Mouse (Mus musculus) retina, postnatal 1 day (tissue): Measurements from ENCODE around the gene Cdh12.
"Not testable (repeated sequence)": the region's sequence is repeated elsewhere in the genome, so short reads cannot be mapped to it uniquely, and the experiment has no call there.

Experiments used
- DNase-seq: peaks from one replicate; pipeline ENCODE4 v3.0.0-alpha.2; 2012

The Cdh12 gene

DNA sequence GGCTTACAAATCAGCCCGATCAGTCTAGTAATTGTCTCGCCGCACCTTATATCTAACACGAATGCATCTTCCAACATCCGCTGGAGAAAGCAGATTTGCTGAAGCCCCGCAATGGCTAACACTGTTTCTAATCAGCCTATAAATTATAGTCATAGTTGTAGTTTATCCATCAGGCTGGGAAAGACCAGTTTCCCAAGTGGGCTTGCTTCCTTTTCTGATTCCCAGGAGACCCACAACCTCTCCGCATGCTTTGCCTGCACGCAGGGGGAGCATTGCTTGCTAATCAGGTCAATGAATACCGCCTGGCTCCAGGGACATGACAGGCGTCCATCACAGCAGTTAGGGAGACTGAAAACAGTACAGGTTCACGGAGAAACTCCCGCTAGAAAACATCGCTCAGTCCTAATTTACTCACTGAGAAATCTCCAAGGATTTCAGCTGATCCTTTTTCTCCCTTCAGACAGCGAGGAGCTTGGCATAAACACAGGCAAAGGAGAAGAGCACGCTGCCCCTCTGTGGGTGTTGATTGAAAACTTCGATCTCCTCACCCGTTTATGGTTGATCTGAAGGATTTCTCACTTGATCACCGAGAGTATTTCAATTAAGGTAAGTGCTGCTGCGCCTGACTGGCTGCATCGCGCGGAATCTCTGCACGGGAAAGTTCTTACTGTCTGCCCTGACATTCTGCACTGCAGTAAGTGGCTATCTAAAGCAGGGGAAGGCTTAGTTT is 662.0 kb downstream of the Cdh12 start:
- peak; percentile 61 for DNase-seq

- DNase-seq: not testable (repeated sequence)
These were observed 665.7 kb downstream of the Cdh12 start for GRCm38 (mm10) chr15:21114775-21115174.

DNA sequence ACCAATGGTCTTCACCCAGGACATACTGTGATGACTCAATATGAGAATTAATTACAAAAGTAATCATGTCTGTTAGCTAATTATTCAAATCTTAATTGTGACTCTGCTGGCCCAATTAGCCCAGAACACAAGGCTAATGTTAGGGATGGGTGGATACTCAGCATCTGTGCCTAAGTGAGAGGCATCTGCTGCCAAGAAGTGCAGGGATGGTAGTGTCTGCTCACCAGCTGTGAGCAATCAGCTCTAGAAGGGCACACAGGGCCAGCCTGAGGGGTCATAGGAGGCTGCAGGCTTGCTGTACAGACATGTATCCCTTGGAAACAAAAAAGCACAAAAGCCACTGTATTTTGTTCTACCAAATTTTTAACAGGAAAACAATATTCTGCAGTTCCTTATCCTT is 681.6 kb downstream of the Cdh12 start:
- DNase-seq: peak; percentile 64

DNA sequence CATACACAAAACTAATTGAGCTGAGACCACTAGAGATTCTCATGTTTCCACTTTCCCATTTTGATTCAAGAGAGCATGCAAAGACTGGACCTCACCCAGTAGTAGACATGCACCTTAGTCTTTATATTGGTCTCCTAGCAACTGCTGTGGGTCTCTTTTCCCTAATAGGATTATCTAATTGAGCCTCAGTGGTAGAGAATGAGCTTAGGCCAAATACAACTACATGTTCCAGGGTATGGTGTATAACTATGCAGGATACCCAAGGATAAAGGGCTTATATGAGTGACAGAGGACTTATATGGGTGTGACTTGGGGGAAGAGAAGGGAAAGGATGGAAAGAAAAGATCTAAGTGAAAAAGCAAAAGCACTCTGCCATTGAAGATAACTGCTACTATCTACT is 683.9 kb downstream of the Cdh12 start:
- DNase-seq: no peak

GRCm38 (mm10) chr15:21146896-21147295 is 697.8 kb downstream of the Cdh12 start:
- DNase-seq: no peak

DNA sequence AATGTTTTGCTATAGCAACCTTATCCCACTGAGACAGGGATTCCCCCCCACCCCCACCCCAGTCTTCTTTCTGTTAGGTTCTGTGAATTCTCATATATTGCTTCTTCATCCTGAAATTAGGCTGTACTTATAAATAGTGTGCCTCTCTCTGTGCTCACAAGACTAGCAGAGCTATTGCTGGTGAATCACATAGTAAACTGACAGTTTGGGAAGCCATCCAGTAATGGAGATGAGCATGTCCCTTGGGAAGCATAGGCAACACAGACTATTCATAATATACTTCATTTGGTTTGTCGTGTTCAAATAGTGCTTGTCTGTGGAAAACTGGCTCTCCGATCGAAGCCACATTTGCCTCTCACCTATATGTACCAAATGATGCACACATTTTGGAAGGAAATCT is 704.5 kb downstream of the Cdh12 start:
- DNase-seq: no peak

- DNase-seq: no peak
These were observed 730.7 kb downstream of the Cdh12 start for GRCm38 (mm10) chr15:21179727-21180126.

GRCm38 (mm10) chr15:21180191-21180590 is 731.1 kb downstream of the Cdh12 start:
- no peak for DNase-seq

DNA sequence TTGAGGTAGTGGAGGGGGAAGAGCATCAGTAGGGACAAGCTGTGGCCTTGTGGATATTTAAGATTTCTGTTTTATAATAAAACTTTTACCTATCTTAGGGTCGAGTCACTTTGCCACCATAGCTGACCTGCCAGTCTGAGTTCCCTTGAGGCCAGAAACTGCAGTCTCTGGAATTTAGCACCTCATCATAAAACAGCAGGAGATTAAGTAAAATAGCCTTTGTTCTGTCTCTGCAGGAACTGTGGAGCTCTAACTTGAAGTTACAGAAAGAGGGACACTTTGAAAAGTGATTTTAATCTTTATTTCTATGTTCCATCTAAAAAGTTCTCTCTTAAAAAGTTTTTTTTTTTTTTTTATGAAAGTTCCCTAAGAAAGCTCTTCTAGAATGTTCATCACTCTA is 736.7 kb downstream of the Cdh12 start:
- DNase-seq: no peak

DNA sequence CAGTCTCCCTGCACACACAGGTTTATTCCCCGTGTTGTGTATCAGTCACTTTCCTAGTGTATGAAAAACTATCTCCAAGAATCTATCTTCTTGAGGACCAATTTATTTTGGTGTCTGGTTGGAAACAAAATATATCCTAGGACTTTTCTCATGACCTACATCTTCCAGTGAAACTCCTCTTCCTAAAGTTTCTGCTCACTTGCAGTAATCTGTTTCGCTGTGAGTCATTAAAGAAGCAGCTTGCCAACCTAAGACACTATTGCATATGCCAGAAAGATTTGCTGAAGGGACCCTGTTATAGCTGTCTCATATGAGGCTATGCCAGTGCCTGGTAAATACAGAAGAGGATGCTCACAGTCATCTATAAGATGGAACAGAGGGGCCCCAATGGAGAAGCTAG is 761.0 kb downstream of the Cdh12 start:
- not testable (repeated sequence) for DNase-seq

- DNase-seq: no peak
These were observed 773.9 kb downstream of the Cdh12 start for GRCm38 (mm10) chr15:21223006-21223405.

GRCm38 (mm10) chr15:21261318-21261717 is 812.3 kb downstream of the Cdh12 start:
- DNase-seq: no peak

GRCm38 (mm10) chr15:21269856-21270255 is 820.8 kb downstream of the Cdh12 start:
- no peak for DNase-seq

DNA sequence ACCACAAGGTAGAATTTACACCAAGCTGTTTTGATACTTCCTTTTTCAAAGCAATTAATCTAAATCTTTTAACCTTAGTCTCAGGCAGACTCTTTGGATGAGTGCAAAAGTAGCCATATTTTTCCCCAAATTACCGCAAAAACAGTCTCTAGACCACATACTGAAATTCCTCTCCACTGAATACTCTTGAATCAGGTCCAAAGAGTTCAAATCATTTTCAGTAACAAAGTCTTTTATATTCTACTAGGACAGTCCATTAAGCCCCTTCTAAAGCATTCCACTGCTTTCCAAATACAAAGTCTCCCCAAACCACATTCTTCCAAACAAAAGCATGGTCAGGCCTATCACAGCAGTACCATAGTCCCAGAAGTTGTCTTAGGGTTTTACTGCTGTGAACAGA is 848.0 kb downstream of the Cdh12 start:
- DNase-seq: no peak

GRCm38 (mm10) chr15:21315457-21315856 is 866.4 kb downstream of the Cdh12 start:
- no peak for DNase-seq

- DNase-seq: peak; percentile 36
These were observed 894.8 kb downstream of the Cdh12 start for GRCm38 (mm10) chr15:21343853-21344252.

DNA sequence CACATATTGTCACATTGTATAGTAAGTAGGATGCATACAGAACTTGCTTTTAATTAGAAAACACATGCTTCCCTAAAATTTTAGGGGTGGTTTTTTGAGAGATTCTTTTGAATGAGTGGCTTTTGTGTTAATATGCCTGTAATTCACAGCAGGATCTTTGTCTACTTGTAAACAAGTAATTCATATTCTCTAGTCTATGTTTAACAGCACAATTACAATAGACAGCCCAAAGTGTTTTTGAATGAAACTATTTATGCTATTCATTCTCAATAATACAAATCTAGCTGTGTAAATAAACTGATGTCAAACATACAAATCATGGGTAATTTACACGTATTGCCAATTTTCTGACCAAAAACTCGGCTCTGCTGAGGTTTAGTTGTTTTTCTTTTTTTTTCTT is 895.3 kb downstream of the Cdh12 start:
- no peak for DNase-seq

DNA sequence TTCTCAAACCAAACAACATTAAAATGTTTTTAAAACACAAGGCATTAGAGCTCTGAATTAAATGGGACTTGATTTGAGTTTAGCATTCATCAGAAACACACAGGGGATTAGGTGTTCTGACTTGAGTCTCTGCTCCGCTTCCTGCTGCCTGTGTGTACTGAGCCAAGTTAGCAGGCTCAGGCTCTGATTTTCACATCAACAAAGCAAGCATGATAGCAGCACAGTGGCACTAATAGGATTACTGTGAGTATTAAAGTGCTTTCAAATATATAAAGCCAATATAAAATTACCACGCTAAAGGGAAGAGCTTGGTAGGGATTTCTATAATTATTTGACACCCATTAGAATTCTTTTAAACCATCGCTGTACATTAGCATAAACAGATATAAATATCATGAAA is 895.7 kb downstream of the Cdh12 start:
- DNase-seq: peak; percentile 55

DNA sequence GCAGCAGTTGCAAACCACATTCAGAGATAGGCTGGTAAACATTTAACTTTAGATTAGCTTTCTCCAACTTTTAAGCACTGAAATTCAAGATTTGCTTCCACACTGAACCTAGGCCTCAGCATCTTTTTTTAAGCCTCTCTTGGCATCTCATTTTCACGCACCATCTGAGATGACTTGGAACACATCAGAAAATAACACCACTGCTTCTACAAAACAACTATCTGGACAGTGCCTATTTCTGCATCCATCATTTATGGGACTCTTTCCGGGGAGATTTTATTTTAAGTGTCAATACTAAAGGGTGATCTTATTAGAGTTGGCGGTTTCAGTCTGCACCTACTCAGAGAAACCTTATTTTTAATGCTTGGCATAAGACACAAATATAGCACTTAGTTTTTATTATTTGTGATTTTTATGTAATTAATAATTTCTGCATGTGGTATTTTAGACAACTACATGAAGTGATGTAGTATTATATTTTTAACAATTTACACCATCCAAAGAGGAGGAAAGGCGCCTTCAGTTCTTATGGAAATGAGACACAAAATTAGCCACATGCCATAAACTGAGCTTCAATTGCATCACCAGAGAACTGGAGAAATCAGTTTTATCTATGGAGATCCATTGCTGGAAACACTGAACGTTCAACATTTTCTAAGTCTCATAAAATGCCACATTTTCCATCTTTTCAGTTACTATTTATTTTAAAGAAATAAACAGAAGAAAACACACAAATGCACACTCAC is 906.5 kb downstream of the Cdh12 start:
- DNase-seq: no peak

GRCm38 (mm10) chr15:21366366-21366765 is 917.3 kb downstream of the Cdh12 start:
- peak; percentile 16 for DNase-seq

DNA sequence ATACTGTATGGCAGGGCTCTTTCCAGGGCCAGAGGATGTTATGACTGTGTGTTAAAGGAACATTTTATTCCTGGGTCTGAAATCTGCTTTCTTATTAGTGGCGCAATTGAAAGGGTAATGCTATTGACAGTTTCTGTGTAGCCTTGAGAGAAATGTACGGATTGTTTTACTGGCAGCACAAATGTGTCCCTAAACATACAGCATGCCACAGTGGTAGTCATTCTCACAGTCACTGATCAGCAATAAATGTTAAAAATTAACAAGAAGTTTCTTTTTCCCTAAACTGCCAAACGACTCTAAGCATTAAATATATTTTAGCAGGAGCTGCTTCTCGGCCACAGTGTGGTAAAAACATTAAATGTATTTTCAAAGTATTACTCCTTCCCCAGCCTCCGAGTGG is 926.4 kb downstream of the Cdh12 start:
- DNase-seq: no peak

DNA sequence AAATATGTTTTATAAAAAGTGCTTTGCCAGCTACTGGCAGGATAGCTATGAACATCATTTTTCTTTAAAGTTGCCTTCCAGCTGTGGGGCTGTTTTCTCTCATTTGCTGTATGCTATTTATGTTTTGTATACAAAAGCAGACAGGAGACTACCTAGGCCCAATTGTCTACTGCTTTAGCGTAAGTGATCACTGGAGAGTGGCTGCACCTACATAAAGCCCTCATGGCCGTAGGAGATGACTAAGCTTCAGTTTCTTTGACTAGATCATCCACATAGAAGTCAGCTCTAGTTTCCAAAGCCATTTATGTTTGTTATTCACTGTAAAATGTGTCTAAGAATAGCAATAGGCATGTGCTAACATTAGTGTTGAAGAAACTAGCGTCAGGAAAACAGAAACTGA is 926.8 kb downstream of the Cdh12 start:
- no peak for DNase-seq

DNA sequence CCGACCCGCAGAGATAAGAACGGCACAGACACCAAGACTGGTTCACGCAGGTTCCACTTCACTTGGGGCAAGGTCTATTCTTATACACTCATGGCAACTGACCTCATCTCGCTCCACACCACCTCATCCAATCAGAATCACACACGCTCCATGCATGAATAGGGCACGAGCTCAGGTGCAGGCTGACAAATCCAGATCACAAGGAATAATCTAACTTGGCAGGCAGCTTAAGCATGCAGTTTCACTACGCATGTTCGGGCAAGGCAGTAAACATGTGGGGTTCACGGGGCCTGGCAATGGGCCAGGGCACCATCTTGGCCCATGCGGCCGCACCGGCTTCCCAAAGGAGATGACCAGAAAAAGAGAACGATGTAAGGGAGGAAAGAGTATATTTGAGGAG is 942.4 kb downstream of the Cdh12 start:
- DNase-seq: not testable (repeated sequence)

GRCm38 (mm10) chr15:21393080-21393479 is 944.0 kb downstream of the Cdh12 start:
- DNase-seq: peak; percentile 2

- DNase-seq: no peak
These were observed 956.1 kb downstream of the Cdh12 start for GRCm38 (mm10) chr15:21405196-21405595.
